Mouse (Mus musculus): Measurements from ENCODE around the gene Plcl1. TPM values are rescaled to one million over a fixed set of nuclear protein-coding genes. Genes with fewer than 3 reads are reported as not detected.

The Plcl1 gene
- polyA plus RNA-seq, 1 experiment from 2014 or later = 3.8 TPM

DNA sequence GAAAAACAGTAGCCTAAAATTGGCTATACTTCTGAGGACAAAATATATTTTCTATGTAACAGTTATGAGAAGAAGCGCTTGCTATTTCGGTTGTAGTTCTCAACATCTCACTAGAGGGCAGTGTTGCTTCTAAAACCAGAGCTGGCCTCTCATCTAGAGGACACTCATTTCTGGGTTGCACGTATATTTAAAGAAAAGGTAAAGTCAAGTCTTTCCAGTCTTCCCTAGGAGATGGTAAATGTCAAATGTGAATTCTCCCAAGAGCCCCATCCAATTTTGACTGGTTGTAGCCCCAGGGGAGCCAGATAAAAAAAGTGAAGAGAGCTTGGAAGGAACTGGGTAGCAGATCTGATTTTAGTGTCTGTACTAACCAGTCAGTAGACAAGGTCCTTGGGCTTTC lies 1.3 kb upstream of the Plcl1 start:
- WGBS = 3% methylated on average over 3 of the region's 3 CpGs
- ATAC-seq (ENCODE audit: insufficient number of reproducible peaks, insufficient read depth, low FRiP score, low read depth) = no peak

GRCm38 (mm10) chr1:55406023-55406413 lies 297 bp downstream of the Plcl1 start:
- Histone ChIP-seq H3K4me3 (ENCODE audit: low read depth, low read length) (peak overlapping the region; percentile 76), H3K4me1 (ENCODE audit: control insufficient read depth, insufficient read depth, low read length) (peaks cover 9% of the 10 kb centered on the region; the same call in 1 of the 2 replicates), H3K9me3 (ENCODE audit: control insufficient read depth, low read depth, low read length) (0 out of 2 replicates have a peak, but pooled peaks cover 5% of the 10 kb centered on the region), H3K27ac (ENCODE audit: low read length) (peak overlapping the region; percentile 52; the same call in 1 of the 2 replicates), H3K4me2 (replicated peaks; ENCODE audit: low read depth, low read length) (peak overlapping the region; percentile 99), H3K27me3 (ENCODE audit: control insufficient read depth, insufficient read depth, low read length) (no peaks in the 10 kb centered on the region), H3K36me3 (ENCODE audit: control insufficient read depth, insufficient read depth, low read length) (no peaks in the 10 kb centered on the region), H3K9ac (replicated peaks; ENCODE audit: low read depth, low read length) (peak overlapping the region; percentile 58)
- 0 out of 2 replicates have a peak, but pooled peaks have one; percentile 12 for ATAC-seq (ENCODE audit: insufficient number of reproducible peaks, insufficient read depth, low FRiP score, low read depth)
- WGBS = 0% methylated on average over 39 of the region's 42 CpGs

More for the DNA sequence above, 1.3 kb upstream of the Plcl1 start:
- H3K27me3 ChIP-seq (ENCODE audit: control insufficient read depth, insufficient read depth, low read length) = no peaks in the 10 kb centered on the region
- 0 out of 2 replicates have a peak, but pooled peaks cover 5% of the 10 kb centered on the region for H3K9me3 ChIP-seq (ENCODE audit: control insufficient read depth, low read depth, low read length)
- no peak overlapping the region for H3K27ac ChIP-seq (ENCODE audit: low read length)
- H3K4me1 ChIP-seq (ENCODE audit: control insufficient read depth, insufficient read depth, low read length) = peaks cover 9% of the 10 kb centered on the region; the same call in 1 of the 2 replicates
- no peak overlapping the region for H3K4me3 ChIP-seq (ENCODE audit: low read depth, low read length)
- no peaks in the 10 kb centered on the region for H3K36me3 ChIP-seq (ENCODE audit: control insufficient read depth, insufficient read depth, low read length)
- no peak overlapping the region for H3K4me2 ChIP-seq (replicated peaks; ENCODE audit: low read depth, low read length)
- no peak overlapping the region for H3K9ac ChIP-seq (replicated peaks; ENCODE audit: low read depth, low read length)

GRCm38 (mm10) chr1:55406531-55407375 lies 1.0 kb downstream of the Plcl1 start:
- no peaks in the 10 kb centered on the region for H3K36me3 ChIP-seq (ENCODE audit: control insufficient read depth, insufficient read depth, low read length)
- peak overlapping the region; percentile 58 for H3K9ac ChIP-seq (replicated peaks; ENCODE audit: low read depth, low read length)
- peak overlapping the region; percentile 76 for H3K4me3 ChIP-seq (ENCODE audit: low read depth, low read length)
- H3K4me1 ChIP-seq (ENCODE audit: control insufficient read depth, insufficient read depth, low read length) = peaks cover 9% of the 10 kb centered on the region; the same call in 1 of the 2 replicates
- H3K27me3 ChIP-seq (ENCODE audit: control insufficient read depth, insufficient read depth, low read length) = no peaks in the 10 kb centered on the region
- ATAC-seq (ENCODE audit: insufficient number of reproducible peaks, insufficient read depth, low FRiP score, low read depth) = no peak
- peak overlapping the region; percentile 52; the same call in 1 of the 2 replicates for H3K27ac ChIP-seq (ENCODE audit: low read length)
- 3% methylated on average over 34 of the region's 35 CpGs for WGBS
- H3K9me3 ChIP-seq (ENCODE audit: control insufficient read depth, low read depth, low read length) = 0 out of 2 replicates have a peak, but pooled peaks cover 5% of the 10 kb centered on the region
- peak overlapping the region; percentile 99 for H3K4me2 ChIP-seq (replicated peaks; ENCODE audit: low read depth, low read length)

DNA sequence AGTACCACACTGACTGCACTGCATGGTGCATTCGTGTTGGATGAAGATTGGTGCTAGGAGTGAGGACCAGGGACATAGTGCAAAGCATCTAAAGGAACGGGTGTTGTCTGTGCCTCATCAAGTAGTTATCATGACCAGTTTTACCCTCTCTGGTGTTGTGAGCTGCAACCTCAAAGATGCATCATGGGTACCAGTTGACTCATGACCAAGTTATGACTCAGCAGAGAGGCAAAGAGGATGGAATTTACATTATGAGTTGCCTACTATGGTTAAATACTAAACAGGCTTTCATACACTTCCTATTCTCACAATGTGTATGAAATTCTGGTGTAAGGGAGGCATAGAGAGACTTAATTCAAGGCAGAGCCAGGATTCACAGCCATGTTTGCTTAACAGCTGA lies 4.9 kb downstream of the Plcl1 start:
- 0 out of 2 replicates have a peak, but pooled peaks cover 3% of the 10 kb centered on the region for H3K4me1 ChIP-seq (ENCODE audit: control insufficient read depth, insufficient read depth, low read length)
- no peak overlapping the region for H3K4me3 ChIP-seq (ENCODE audit: low read depth, low read length)
- WGBS = 83% methylated on average over 2 of the region's 2 CpGs
- H3K9me3 ChIP-seq (ENCODE audit: control insufficient read depth, low read depth, low read length) = 0 out of 2 replicates have a peak, but pooled peaks cover 5% of the 10 kb centered on the region
- no peaks in the 10 kb centered on the region for H3K36me3 ChIP-seq (ENCODE audit: control insufficient read depth, insufficient read depth, low read length)
- H3K9ac ChIP-seq (replicated peaks; ENCODE audit: low read depth, low read length) = no peak overlapping the region
- no peak overlapping the region for H3K27ac ChIP-seq (ENCODE audit: low read length)
- no peak for ATAC-seq (ENCODE audit: insufficient number of reproducible peaks, insufficient read depth, low FRiP score, low read depth)
- no peak overlapping the region for H3K4me2 ChIP-seq (replicated peaks; ENCODE audit: low read depth, low read length)
- H3K27me3 ChIP-seq (ENCODE audit: control insufficient read depth, insufficient read depth, low read length) = no peaks in the 10 kb centered on the region

GRCm38 (mm10) chr1:55411079-55411478 lies 5.4 kb downstream of the Plcl1 start:
- 90% methylated on average over 2 of the region's 2 CpGs for WGBS
- H3K4me3 ChIP-seq (ENCODE audit: low read depth, low read length) = no peak overlapping the region
- no peak for ATAC-seq (ENCODE audit: insufficient number of reproducible peaks, insufficient read depth, low FRiP score, low read depth)
- H3K27me3 ChIP-seq (ENCODE audit: control insufficient read depth, insufficient read depth, low read length) = no peaks in the 10 kb centered on the region
- no peak overlapping the region for H3K4me2 ChIP-seq (replicated peaks; ENCODE audit: low read depth, low read length)
- H3K27ac ChIP-seq (ENCODE audit: low read length) = no peak overlapping the region
- no peak overlapping the region for H3K9ac ChIP-seq (replicated peaks; ENCODE audit: low read depth, low read length)
- 0 out of 2 replicates have a peak, but pooled peaks cover 5% of the 10 kb centered on the region for H3K9me3 ChIP-seq (ENCODE audit: control insufficient read depth, low read depth, low read length)
- H3K36me3 ChIP-seq (ENCODE audit: control insufficient read depth, insufficient read depth, low read length) = no peaks in the 10 kb centered on the region
- 0 out of 2 replicates have a peak, but pooled peaks cover 3% of the 10 kb centered on the region for H3K4me1 ChIP-seq (ENCODE audit: control insufficient read depth, insufficient read depth, low read length)

DNA sequence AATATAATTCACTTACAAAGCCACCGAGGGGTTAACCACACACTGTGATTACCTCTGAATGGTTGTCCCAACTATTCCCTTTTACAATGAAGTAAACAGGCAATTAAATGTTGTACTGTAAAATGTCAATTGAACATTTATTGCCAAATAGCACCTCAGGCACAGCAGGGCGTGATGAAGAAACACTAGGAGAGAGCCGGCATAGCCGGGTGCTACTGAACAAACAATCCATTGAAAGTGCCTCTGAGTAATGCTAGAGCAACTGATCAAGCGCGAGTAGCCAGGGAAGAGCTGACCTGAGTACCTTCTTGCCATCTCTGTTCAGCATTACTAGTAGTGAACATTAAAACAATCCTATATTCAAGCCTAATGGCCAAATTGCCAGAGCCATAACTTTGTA lies 6.8 kb downstream of the Plcl1 start:
- Histone ChIP-seq H3K27ac (ENCODE audit: low read length) (no peak overlapping the region), H3K4me2 (replicated peaks; ENCODE audit: low read depth, low read length) (no peak overlapping the region), H3K9ac (replicated peaks; ENCODE audit: low read depth, low read length) (no peak overlapping the region), H3K27me3 (ENCODE audit: control insufficient read depth, insufficient read depth, low read length) (no peaks in the 10 kb centered on the region), H3K4me1 (ENCODE audit: control insufficient read depth, insufficient read depth, low read length) (0 out of 2 replicates have a peak, but pooled peaks cover 3% of the 10 kb centered on the region), H3K36me3 (ENCODE audit: control insufficient read depth, insufficient read depth, low read length) (no peaks in the 10 kb centered on the region), H3K9me3 (ENCODE audit: control insufficient read depth, low read depth, low read length) (0 out of 2 replicates have a peak, but pooled peaks cover 5% of the 10 kb centered on the region), H3K4me3 (ENCODE audit: low read depth, low read length) (no peak overlapping the region)
- 59% methylated on average over 6 of the region's 6 CpGs for WGBS
- no peak for ATAC-seq (ENCODE audit: insufficient number of reproducible peaks, insufficient read depth, low FRiP score, low read depth)

DNA sequence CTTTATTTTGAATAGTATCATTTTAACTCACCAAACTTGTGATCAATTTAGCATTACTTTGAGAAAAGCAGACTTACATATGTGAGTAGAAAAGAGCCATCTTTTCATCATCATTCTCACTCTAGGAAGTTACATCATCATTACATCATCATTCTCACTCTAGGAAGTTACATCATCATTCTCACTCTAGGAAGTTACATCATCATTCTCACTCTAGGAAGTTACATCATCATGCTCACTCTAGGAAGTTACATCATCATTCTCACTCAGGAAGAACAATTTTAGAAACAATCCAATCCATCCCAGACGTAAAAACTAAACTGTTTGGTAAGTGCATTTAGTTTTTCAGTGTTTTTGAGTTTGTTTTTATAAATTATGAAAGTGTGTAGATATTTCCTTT lies 7.8 kb downstream of the Plcl1 start:
- Histone ChIP-seq H3K4me1 (ENCODE audit: control insufficient read depth, insufficient read depth, low read length) (no peaks in the 10 kb centered on the region), H3K9me3 (ENCODE audit: control insufficient read depth, low read depth, low read length) (0 out of 2 replicates have a peak, but pooled peaks cover 5% of the 10 kb centered on the region), H3K27me3 (ENCODE audit: control insufficient read depth, insufficient read depth, low read length) (no peaks in the 10 kb centered on the region), H3K4me3 (ENCODE audit: low read depth, low read length) (no peak overlapping the region), H3K27ac (ENCODE audit: low read length) (no peak overlapping the region), H3K9ac (replicated peaks; ENCODE audit: low read depth, low read length) (no peak overlapping the region), H3K4me2 (replicated peaks; ENCODE audit: low read depth, low read length) (no peak overlapping the region), H3K36me3 (ENCODE audit: control insufficient read depth, insufficient read depth, low read length) (no peaks in the 10 kb centered on the region)
- ATAC-seq (ENCODE audit: insufficient number of reproducible peaks, insufficient read depth, low FRiP score, low read depth) = no peak
- 83% methylated on average over 1 of the region's 1 CpGs for WGBS

DNA sequence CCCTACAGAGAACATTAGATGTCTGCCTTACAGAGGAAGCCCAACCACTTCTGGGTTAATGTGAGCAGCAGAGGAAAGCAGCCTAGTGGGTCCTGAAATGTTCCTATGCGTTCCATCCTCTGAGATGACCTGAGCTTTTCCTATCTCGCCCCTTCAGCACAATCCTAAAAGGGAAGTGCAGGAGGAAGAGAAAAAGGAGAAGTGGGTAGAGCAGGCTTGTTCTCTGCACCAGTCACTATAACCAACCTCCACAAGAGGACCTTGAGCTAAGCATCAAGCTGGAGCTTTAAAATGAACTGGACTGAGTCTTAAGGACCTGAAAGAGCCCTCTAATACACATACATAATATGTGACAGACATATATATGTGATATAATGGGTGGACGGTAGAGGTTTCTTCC lies 13.2 kb downstream of the Plcl1 start:
- 83% methylated on average over 3 of the region's 3 CpGs for WGBS
- H3K4me1 ChIP-seq (ENCODE audit: control insufficient read depth, insufficient read depth, low read length) = no peaks in the 10 kb centered on the region
- no peaks in the 10 kb centered on the region for H3K27me3 ChIP-seq (ENCODE audit: control insufficient read depth, insufficient read depth, low read length)
- no peaks in the 10 kb centered on the region for H3K9me3 ChIP-seq (ENCODE audit: control insufficient read depth, low read depth, low read length)
- no peak overlapping the region for H3K9ac ChIP-seq (replicated peaks; ENCODE audit: low read depth, low read length)
- ATAC-seq (ENCODE audit: insufficient number of reproducible peaks, insufficient read depth, low FRiP score, low read depth) = no peak
- H3K4me2 ChIP-seq (replicated peaks; ENCODE audit: low read depth, low read length) = no peak overlapping the region
- no peaks in the 10 kb centered on the region for H3K36me3 ChIP-seq (ENCODE audit: control insufficient read depth, insufficient read depth, low read length)
- H3K4me3 ChIP-seq (ENCODE audit: low read depth, low read length) = no peak overlapping the region
- no peak overlapping the region for H3K27ac ChIP-seq (ENCODE audit: low read length)

Data from stomach, embryonic 14.5 days (tissue).